Mouse (Mus musculus): ENCODE measurements around the gene Prkaa2.

DNA sequence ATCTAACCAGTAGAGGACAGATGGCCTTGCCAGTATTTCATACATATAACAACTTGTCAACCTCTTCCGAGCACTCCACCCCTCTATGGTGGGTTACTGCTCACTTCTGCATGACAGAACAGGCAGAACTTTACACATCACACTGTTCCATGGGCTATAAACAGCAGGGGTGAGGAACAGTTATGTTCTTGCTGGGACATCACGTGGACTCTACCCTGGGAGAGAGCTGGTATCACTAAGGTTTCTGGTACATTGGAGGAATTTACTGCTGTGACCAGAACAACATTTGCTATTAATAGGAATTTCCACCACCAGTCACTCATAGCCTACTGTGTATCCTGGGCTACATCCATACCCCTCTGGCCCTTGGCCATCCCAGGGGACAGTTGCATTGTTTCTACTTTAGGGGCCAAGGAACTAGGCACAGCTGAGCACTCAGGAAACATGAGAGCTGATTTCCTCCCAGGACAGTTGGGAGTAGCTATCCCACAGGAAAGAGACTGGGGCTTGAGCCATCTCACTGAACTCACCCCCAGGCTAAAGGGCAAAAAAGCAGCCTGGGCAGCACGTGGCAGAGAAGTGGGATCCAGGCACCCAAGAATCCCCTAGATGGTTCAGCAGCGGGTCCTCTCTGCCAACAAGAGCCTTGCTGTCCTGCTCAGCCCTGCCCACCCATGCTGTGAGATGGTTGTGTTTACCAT is 23.8 kb upstream of the Prkaa2 start:
- TF ChIP-seq ZC3H11A (IDR thresholded peaks at IDR 0.05; ENCODE audit: borderline replicate concordance, low read depth, low read length) (no peak), ZNF384 (IDR thresholded peaks at IDR 0.05; ENCODE audit: low read depth, low read length) (no peak)

All from ES-E14 (cell line).